Mouse (Mus musculus): ENCODE results near the gene Krt23. TPM values are rescaled to one million over a fixed set of nuclear protein-coding genes. Genes with fewer than 3 reads are reported as not detected.

Gene Krt23
- polyA plus RNA-seq, 1 experiment from 2014 or later, result 0.11 TPM

DNA sequence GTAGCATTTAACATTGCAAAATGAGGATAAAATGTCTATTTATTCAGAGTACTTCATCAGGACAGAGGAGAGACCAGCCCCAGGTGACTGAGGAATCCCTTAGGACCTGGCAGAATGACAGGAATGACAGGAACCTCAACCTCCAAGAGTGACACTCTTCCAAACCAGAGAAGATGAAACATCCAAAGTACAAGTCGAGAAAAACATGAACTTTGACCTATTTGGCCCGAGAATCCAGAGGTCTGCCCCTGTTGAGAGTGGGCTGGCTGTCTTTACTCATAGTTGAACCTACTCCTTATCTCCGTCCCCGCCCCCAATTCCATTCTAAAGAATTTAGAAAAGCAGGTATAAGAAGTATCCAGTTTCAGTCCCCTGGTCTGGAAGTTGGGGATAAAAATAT, 2.3 kb downstream of the Krt23 start:
- WGBS, result 81% methylated on average over 4 of the region's 4 CpGs
- no peaks in the 10 kb centered on the region for H3K4me1 ChIP-seq (ENCODE audit: control insufficient read depth, insufficient read depth, low read length)
- H3K36me3 ChIP-seq (ENCODE audit: control insufficient read depth, insufficient read depth, low read length), result no peaks in the 10 kb centered on the region
- H3K4me2 ChIP-seq (ENCODE audit: low read length), result no peak overlapping the region
- H3K9me3 ChIP-seq (replicated peaks; ENCODE audit: control insufficient read depth, low read length, poor library complexity, severe bottlenecking), result no peaks in the 10 kb centered on the region
- H3K9ac ChIP-seq (ENCODE audit: low read depth, low read length), result no peak overlapping the region
- H3K4me3 ChIP-seq (ENCODE audit: low read depth, low read length), result no peak overlapping the region
- no peak overlapping the region for H3K27ac ChIP-seq (ENCODE audit: low read length)
- no peak for ATAC-seq
- no peaks in the 10 kb centered on the region for H3K27me3 ChIP-seq (ENCODE audit: control insufficient read depth, insufficient read depth, low read depth, low read length)

DNA sequence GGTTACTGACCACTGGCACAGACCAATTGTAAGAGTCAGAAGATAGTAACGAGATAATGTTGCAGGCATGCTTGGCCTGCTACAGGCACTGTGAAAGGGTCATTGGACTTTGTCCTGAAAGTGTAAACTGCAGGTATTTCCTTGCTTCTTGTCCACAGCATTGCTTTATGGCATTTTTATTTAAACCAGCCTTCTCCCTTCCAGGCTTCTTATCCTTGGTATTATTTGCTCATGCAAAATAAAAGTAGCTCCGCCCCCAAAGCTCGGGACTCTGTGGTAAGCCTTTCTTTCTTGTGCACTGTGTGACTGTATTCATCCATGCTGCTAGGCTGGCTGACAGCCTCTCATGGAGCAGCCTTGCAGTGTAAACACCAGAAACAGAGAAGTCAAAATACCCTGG, 3.7 kb downstream of the Krt23 start:
- no peak overlapping the region for H3K4me3 ChIP-seq (ENCODE audit: low read depth, low read length)
- WGBS, result 38% methylated on average over 3 of the region's 3 CpGs
- ATAC-seq, result no peak
- H3K4me2 ChIP-seq (ENCODE audit: low read length), result no peak overlapping the region
- no peak overlapping the region for H3K9ac ChIP-seq (ENCODE audit: low read depth, low read length)
- no peaks in the 10 kb centered on the region for H3K4me1 ChIP-seq (ENCODE audit: control insufficient read depth, insufficient read depth, low read length)
- H3K27me3 ChIP-seq (ENCODE audit: control insufficient read depth, insufficient read depth, low read depth, low read length), result no peaks in the 10 kb centered on the region
- no peak overlapping the region for H3K27ac ChIP-seq (ENCODE audit: low read length)
- H3K36me3 ChIP-seq (ENCODE audit: control insufficient read depth, insufficient read depth, low read length), result no peaks in the 10 kb centered on the region
- H3K9me3 ChIP-seq (replicated peaks; ENCODE audit: control insufficient read depth, low read length, poor library complexity, severe bottlenecking), result no peaks in the 10 kb centered on the region

DNA sequence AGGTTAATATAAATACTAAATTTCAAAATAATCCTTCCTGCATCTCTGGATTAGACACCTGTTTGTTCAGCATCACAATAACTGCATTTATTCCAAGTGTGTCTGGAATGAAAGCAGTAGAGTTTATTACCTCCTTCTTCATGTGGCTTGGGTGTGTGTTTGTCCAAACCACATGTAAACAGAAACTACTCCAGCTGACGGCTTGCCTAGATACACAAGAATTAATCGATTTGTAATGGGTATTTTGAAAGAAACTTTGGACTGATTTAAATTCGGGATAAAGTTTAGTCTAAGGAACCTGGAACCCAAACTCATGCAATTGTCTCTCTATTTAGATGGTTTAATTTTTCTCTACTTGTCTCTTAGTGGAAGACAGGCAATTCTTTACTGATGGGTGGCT, 18.0 kb downstream of the Krt23 start:
- Histone ChIP-seq H3K4me2 (ENCODE audit: low read length) (no peak overlapping the region), H3K9ac (ENCODE audit: low read depth, low read length) (no peak overlapping the region), H3K27me3 (ENCODE audit: control insufficient read depth, insufficient read depth, low read depth, low read length) (no peaks in the 10 kb centered on the region), H3K4me1 (ENCODE audit: control insufficient read depth, insufficient read depth, low read length) (no peaks in the 10 kb centered on the region), H3K9me3 (replicated peaks; ENCODE audit: control insufficient read depth, low read length, poor library complexity, severe bottlenecking) (no peaks in the 10 kb centered on the region), H3K27ac (ENCODE audit: low read length) (no peak overlapping the region), H3K36me3 (ENCODE audit: control insufficient read depth, insufficient read depth, low read length) (no peaks in the 10 kb centered on the region), H3K4me3 (ENCODE audit: low read depth, low read length) (no peak overlapping the region)
- ATAC-seq, result no peak
- 82% methylated on average over 3 of the region's 3 CpGs for WGBS

DNA sequence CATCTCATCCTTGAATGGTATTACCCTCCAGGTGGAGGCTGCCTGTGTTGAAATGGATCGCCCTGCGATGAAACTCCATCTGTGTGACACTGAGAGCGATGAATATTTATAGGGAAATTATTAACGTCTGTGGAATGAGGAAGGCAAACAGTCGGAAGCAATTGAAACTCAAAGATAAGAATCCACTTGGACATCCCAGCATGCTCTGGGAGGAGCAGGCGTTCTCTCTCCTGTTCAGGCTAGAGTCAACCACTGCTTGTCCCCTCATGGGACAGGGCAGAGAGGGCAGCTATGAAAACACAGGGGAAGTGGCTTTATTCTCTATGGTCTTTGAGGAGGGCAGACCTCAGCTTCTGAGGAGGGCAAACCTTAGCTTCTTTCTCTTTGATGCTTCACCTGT, 19.5 kb downstream of the Krt23 start:
- Histone ChIP-seq H3K4me2 (ENCODE audit: low read length) (no peak overlapping the region), H3K9me3 (replicated peaks; ENCODE audit: control insufficient read depth, low read length, poor library complexity, severe bottlenecking) (no peaks in the 10 kb centered on the region), H3K4me1 (ENCODE audit: control insufficient read depth, insufficient read depth, low read length) (no peaks in the 10 kb centered on the region), H3K27ac (ENCODE audit: low read length) (no peak overlapping the region), H3K9ac (ENCODE audit: low read depth, low read length) (no peak overlapping the region), H3K36me3 (ENCODE audit: control insufficient read depth, insufficient read depth, low read length) (no peaks in the 10 kb centered on the region), H3K4me3 (ENCODE audit: low read depth, low read length) (no peak overlapping the region), H3K27me3 (ENCODE audit: control insufficient read depth, insufficient read depth, low read depth, low read length) (no peaks in the 10 kb centered on the region)
- WGBS, result 60% methylated on average over 6 of the region's 6 CpGs
- no peak for ATAC-seq

DNA sequence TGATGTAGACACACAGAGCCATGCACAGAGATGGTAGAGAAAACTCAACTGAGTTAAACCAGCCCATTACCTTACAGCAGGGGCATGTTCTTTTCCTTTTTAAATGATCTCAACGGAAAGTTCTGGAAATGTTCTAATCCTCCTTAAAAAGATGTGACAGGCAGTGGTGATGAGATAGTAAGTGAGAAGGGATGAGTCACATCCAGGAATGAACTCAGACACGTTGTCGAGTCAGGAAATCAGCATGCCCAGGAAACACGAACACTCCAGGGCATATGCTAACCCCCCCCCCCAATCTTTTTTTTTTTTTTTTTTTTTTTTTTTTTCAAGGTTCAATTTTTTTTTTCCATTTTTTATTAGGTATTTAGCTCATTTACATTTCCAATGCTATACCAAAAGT, 20.5 kb downstream of the Krt23 start:
- Histone ChIP-seq H3K9ac (ENCODE audit: low read depth, low read length) (no peak overlapping the region), H3K9me3 (replicated peaks; ENCODE audit: control insufficient read depth, low read length, poor library complexity, severe bottlenecking) (no peaks in the 10 kb centered on the region), H3K4me2 (ENCODE audit: low read length) (no peak overlapping the region), H3K4me3 (ENCODE audit: low read depth, low read length) (no peak overlapping the region), H3K27ac (ENCODE audit: low read length) (no peak overlapping the region), H3K36me3 (ENCODE audit: control insufficient read depth, insufficient read depth, low read length) (no peaks in the 10 kb centered on the region), H3K4me1 (ENCODE audit: control insufficient read depth, insufficient read depth, low read length) (no peaks in the 10 kb centered on the region), H3K27me3 (ENCODE audit: control insufficient read depth, insufficient read depth, low read depth, low read length) (no peaks in the 10 kb centered on the region)
- ATAC-seq, result no peak
- WGBS, result 84% methylated on average over 4 of the region's 4 CpGs

DNA sequence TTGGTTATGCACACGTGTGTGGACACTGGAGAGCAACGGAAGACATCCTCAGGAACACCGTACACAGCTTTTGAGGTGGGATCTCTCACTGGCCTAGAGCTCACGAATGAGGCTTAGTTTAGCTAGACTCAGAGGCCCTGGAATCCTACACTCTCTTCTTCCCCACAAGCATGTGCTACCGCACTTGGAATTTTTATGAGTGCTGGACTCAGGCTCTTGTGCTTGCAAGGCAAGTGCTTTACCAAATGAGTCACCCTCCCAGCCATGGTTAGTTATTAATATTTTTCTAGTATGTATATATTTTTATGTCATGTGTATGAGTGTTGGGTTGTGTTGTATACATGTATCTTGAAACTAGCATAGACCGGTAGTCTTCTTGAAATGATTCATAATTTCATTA, 21.0 kb downstream of the Krt23 start:
- WGBS, result 95% methylated on average over 6 of the region's 6 CpGs
- Histone ChIP-seq H3K4me3 (ENCODE audit: low read depth, low read length) (no peak overlapping the region), H3K9ac (ENCODE audit: low read depth, low read length) (no peak overlapping the region)

DNA sequence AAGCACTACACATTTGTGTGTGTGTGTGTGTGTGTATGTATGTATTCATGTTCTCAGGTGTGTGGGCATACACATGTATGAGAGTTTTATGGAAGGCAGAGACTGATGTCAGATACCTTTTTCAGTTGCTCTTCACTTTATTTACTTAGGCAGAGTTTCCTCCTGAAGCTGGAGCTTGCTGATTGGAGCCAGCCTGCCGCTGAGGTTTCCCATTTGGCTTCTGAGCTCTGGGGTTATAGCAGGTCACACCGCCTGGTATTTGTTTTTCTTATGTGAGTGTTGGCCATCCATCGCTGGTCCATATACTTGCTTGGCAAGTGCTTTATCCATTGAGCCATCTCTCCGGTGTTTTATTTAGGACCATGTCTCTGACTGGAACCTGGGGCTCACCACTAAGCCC, 23.7 kb downstream of the Krt23 start:
- H3K27ac ChIP-seq (ENCODE audit: low read length), result no peak overlapping the region
- no peak overlapping the region for H3K9ac ChIP-seq (ENCODE audit: low read depth, low read length)
- H3K27me3 ChIP-seq (ENCODE audit: control insufficient read depth, insufficient read depth, low read depth, low read length), result no peaks in the 10 kb centered on the region
- no peaks in the 10 kb centered on the region for H3K36me3 ChIP-seq (ENCODE audit: control insufficient read depth, insufficient read depth, low read length)
- no peak overlapping the region for H3K4me3 ChIP-seq (ENCODE audit: low read depth, low read length)
- H3K9me3 ChIP-seq (replicated peaks; ENCODE audit: control insufficient read depth, low read length, poor library complexity, severe bottlenecking), result no peaks in the 10 kb centered on the region
- H3K4me2 ChIP-seq (ENCODE audit: low read length), result no peak overlapping the region
- ATAC-seq, result no peak
- WGBS, result 91% methylated on average over 4 of the region's 4 CpGs
- no peaks in the 10 kb centered on the region for H3K4me1 ChIP-seq (ENCODE audit: control insufficient read depth, insufficient read depth, low read length)

More for the DNA sequence above, 21.0 kb downstream of the Krt23 start:
- no peak for ATAC-seq
- Histone ChIP-seq H3K27me3 (ENCODE audit: control insufficient read depth, insufficient read depth, low read depth, low read length) (no peaks in the 10 kb centered on the region), H3K4me1 (ENCODE audit: control insufficient read depth, insufficient read depth, low read length) (no peaks in the 10 kb centered on the region), H3K27ac (ENCODE audit: low read length) (no peak overlapping the region), H3K9me3 (replicated peaks; ENCODE audit: control insufficient read depth, low read length, poor library complexity, severe bottlenecking) (no peaks in the 10 kb centered on the region), H3K36me3 (ENCODE audit: control insufficient read depth, insufficient read depth, low read length) (no peaks in the 10 kb centered on the region), H3K4me2 (ENCODE audit: low read length) (no peak overlapping the region)

DNA sequence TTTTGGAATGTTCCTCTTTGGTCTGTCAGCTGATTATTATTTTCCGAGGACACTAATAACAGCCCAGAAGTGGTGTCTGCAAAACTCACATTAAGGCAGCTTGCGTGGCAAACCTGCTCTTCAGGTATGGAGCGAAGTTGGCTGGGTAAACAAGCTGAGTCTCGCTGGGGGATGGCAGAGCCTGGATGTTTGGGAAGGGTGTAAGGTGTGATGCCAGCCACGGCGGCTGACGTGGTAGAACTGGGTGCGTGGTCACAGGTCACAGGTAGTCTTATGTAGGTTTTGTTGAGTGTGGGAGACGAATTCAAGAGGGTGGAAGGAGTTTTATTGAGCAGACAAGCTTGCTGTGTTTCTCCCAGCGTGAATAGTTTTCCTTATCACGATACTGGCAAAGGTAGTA, 24.4 kb downstream of the Krt23 start:
- 88% methylated on average over 11 of the region's 11 CpGs for WGBS
- H3K4me2 ChIP-seq (ENCODE audit: low read length), result no peak overlapping the region
- no peaks in the 10 kb centered on the region for H3K4me1 ChIP-seq (ENCODE audit: control insufficient read depth, insufficient read depth, low read length)
- no peaks in the 10 kb centered on the region for H3K9me3 ChIP-seq (replicated peaks; ENCODE audit: control insufficient read depth, low read length, poor library complexity, severe bottlenecking)
- H3K27me3 ChIP-seq (ENCODE audit: control insufficient read depth, insufficient read depth, low read depth, low read length), result no peaks in the 10 kb centered on the region
- H3K4me3 ChIP-seq (ENCODE audit: low read depth, low read length), result no peak overlapping the region
- ATAC-seq, result no peak
- no peak overlapping the region for H3K27ac ChIP-seq (ENCODE audit: low read length)
- no peaks in the 10 kb centered on the region for H3K36me3 ChIP-seq (ENCODE audit: control insufficient read depth, insufficient read depth, low read length)
- no peak overlapping the region for H3K9ac ChIP-seq (ENCODE audit: low read depth, low read length)

DNA sequence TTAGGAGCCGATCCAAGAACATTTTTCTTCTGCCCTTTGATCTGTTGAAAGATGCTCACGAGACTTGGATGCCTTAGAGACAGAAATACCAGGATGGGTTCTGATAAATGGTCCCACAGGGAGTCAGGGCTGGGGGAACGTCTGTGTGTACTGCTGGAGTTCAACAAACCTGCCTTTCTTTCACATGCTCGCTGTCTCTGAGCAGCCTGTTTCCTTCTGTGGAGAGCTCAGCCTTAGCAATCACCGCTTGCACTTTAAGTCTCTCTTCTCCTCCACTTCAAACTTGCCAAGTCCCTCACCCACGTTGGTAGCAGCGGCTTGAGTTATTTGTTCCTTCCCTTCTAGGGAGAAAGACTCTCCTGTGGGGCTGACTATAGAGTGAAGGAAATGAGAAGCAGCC, 26.6 kb downstream of the Krt23 start:
- Histone ChIP-seq H3K36me3 (ENCODE audit: control insufficient read depth, insufficient read depth, low read length) (no peaks in the 10 kb centered on the region), H3K9ac (ENCODE audit: low read depth, low read length) (no peak overlapping the region), H3K4me2 (ENCODE audit: low read length) (no peak overlapping the region), H3K4me3 (ENCODE audit: low read depth, low read length) (no peak overlapping the region), H3K27me3 (ENCODE audit: control insufficient read depth, insufficient read depth, low read depth, low read length) (no peaks in the 10 kb centered on the region), H3K4me1 (ENCODE audit: control insufficient read depth, insufficient read depth, low read length) (no peaks in the 10 kb centered on the region), H3K27ac (ENCODE audit: low read length) (no peak overlapping the region), H3K9me3 (replicated peaks; ENCODE audit: control insufficient read depth, low read length, poor library complexity, severe bottlenecking) (no peaks in the 10 kb centered on the region)
- 31% methylated on average over 7 of the region's 7 CpGs for WGBS
- ATAC-seq, result no peak

DNA sequence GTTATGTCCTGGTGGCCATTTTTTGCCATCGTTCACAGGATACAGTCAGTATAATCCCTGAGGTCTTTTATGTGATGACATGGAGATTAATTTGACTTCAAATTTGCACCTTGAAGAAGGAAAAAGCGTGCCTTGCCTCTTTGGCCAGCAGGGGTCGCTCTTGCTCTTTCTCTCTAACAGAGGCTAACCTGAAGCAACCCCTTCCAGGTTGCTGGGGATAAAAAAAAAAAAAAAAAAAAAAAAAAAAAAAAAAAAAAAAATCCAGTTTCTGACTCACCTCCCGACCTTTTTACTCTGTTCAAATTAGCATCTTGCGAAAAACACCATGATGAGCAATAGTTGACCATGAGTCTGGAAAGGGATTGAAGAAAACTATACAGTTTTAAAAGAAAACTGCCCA, 28.1 kb downstream of the Krt23 start:
- Histone ChIP-seq H3K4me3 (ENCODE audit: low read depth, low read length) (no peak overlapping the region), H3K27ac (ENCODE audit: low read length) (no peak overlapping the region), H3K9ac (ENCODE audit: low read depth, low read length) (no peak overlapping the region), H3K4me1 (ENCODE audit: control insufficient read depth, insufficient read depth, low read length) (no peaks in the 10 kb centered on the region), H3K36me3 (ENCODE audit: control insufficient read depth, insufficient read depth, low read length) (no peaks in the 10 kb centered on the region), H3K9me3 (replicated peaks; ENCODE audit: control insufficient read depth, low read length, poor library complexity, severe bottlenecking) (no peaks in the 10 kb centered on the region), H3K4me2 (ENCODE audit: low read length) (no peak overlapping the region), H3K27me3 (ENCODE audit: control insufficient read depth, insufficient read depth, low read depth, low read length) (no peaks in the 10 kb centered on the region)
- WGBS, result 5% methylated on average over 5 of the region's 5 CpGs
- no peak for ATAC-seq

All from midbrain, embryonic 16.5 days (tissue).